Mouse (Mus musculus) yolk sac, embryonic 10.5 days (tissue): ENCODE results near the gene Nfatc2.
A peak's percentile ranks its signal among the peaks of the same experiment; 100 is the strongest.

Experiments used
- DNase-seq: peaks from one replicate; pipeline ENCODE4 v3.0.0-alpha.2; 2017; ENCODE audit warnings: low spot score

Gene Nfatc2

DNA sequence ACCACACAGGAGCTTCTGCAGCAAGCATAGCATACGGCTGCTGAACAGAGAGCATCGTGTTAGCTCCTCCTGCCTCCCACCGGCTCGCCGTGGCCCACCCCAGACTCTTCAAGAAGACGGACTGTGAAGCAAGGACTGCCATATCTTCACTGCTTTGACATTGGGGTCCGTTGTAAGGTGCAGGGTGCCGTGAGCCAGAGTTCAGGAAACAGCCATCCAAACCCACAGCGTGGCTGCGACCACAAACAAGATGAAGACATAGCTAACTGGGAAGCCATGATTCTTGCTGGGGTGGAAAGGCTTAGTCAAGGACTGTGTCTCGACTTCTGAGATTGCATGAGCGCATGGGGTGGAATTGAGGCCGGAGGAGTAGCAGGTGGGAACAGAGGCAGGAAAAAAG, 111.5 kb downstream of the Nfatc2 start:
- no peak for DNase-seq

GRCm38 (mm10) chr2:168488158-168488925, 113.1 kb downstream of the Nfatc2 start:
- DNase-seq: no peak

DNA sequence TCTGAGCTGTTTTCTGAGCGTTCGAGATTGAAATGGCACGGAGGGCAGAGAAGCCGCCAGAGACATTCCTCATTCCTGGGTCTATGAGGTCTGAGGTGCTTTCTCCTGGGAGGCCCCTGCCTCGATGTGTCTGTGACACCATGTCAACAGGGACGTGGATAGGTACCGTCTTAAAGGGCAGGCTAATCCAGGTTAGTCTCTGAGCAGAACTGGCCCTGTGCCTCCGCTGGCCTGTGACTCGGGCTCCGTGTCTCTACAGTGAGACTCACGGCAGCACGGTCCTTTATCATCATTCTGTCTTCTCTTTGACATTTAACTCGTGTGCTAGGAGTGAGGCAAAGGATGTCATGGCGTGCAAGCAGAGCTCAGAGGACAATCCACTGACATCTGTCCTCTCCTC, 120.3 kb downstream of the Nfatc2 start:
- no peak for DNase-seq

GRCm38 (mm10) chr2:168480692-168481091, 120.8 kb downstream of the Nfatc2 start:
- no peak for DNase-seq

DNA sequence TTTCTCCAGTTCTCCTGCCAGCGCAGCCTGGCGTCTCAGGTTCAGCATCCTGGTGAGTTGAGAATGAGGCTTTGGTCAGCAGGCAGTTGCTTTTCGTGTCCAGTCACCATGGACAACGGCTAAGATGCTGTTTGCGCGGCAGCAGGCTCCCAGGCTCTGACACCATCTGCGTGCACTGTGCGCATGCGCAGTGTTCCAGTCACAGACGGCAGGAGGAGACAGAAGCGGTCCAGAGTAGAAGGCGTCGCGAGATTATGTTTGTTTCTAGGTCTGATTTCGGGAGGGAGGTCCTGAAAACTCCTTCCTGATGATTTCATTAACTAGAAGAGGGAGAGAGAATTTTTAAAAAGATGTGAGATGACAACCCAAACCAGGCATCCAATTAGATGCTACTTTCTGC, 121.5 kb downstream of the Nfatc2 start:
- no peak for DNase-seq

DNA sequence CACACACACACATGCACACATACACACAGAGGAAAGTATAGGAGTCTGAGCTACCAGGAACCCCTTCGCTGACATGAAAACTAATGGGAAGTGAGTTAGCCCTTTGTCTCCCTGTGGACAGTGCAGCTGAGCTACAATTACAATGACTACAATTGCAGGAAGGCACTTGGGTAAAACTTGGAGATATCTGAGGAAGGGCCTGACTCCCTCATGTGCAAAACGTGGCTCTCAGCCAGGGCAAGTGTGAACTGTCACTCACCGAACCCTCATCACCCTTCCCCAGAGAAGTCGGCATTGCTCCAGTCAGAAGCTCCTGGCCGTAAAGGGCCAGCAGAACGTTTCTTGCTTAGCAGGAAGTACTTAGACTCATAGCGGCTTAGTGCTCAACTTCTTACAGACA, 123.0 kb downstream of the Nfatc2 start:
- no peak for DNase-seq

DNA sequence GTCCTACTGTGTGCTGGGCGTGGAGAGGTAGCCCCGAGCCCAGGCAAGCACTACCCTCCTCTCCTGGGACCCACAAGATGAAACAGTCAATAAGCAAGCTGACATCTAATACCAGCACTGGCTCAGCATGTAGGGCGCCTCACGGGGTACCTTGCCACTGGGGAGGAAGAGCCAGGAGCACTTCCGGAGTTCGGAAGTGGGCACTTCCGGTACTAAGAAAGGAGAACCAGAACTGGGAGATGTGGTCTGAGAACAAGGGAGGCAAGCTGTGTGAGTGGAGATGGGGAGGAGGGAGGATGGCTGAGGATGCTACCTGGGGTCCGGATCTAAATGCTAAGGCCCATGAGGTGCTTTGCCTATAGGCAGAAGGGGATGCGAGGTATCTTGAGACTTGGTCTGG, 128.0 kb downstream of the Nfatc2 start:
- no peak for DNase-seq

GRCm38 (mm10) chr2:168472899-168473298, 128.6 kb downstream of the Nfatc2 start:
- peak; percentile 28 for DNase-seq

GRCm38 (mm10) chr2:168469032-168469431, 132.4 kb downstream of the Nfatc2 start:
- peak; percentile 32 for DNase-seq

GRCm38 (mm10) chr2:168467166-168467565, 134.3 kb downstream of the Nfatc2 start:
- no peak for DNase-seq

GRCm38 (mm10) chr2:168466066-168466465, 135.4 kb downstream of the Nfatc2 start:
- DNase-seq: no peak

GRCm38 (mm10) chr2:168465646-168466045, 135.8 kb downstream of the Nfatc2 start:
- DNase-seq: no peak

GRCm38 (mm10) chr2:168461865-168462264, 139.6 kb downstream of the Nfatc2 start:
- no peak for DNase-seq

DNA sequence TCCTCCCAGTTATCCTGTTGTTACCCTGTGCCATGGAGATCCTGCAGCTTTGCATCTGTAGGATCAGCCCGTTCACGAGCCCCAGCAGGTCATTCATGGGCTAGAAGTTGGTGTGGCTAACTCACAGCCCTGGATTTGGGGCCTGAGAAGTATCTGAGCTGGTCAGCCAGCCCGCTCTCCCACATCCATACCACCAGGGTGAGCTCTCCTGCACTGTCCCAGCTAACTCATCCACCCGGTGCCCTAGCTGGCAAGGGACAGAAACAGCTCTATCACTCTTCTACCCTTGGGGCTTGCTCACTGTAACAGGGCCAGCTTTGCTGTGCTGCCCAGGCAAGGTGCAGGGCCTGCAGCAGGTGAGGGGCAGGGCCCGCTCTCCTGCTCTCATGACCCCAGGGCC, 141.8 kb downstream of the Nfatc2 start:
- no peak for DNase-seq

DNA sequence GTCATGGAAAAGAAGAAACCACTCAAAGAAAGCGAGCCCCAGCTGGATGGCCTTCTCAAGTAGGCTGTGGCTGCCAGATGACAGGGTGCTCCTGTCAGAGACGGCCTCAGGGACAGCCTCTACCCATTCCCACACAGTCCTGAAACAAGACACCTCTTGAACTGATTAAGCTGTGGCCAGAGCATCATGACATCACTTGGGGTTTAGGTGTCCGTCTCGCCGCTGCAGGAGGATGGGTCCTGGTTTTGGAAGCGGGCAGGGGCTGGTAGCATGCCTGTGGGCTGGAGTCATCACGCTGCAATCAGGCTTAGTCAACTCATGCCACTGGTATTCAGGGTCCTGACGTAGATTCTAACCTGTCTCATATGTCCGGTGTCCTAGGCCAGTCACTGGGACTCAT, 142.9 kb downstream of the Nfatc2 start:
- no peak for DNase-seq

GRCm38 (mm10) chr2:168451714-168452708, 149.4 kb downstream of the Nfatc2 start:
- DNase-seq: no peak

GRCm38 (mm10) chr2:168450977-168451376, 150.5 kb downstream of the Nfatc2 start:
- DNase-seq: peak; percentile 19

DNA sequence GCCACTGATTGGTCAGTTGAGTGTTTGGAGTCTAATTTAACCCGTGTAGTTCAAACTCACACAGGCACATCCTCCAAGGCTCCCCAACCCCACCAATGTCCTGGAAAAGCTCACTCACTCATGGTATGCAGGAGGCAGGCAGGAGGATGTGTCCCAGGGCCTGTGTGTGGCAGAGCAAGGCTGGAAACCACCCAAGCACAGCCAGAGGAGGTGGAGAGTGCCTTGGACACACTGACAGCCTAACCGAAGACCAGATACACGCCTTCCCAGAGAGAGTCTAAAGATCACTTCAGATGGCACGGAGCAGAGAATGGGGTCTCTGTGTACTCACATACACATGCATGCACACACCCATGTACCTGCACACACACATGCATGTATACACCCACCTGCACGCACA, 153.4 kb downstream of the Nfatc2 start:
- DNase-seq: no peak

GRCm38 (mm10) chr2:168447601-168448000, 153.9 kb downstream of the Nfatc2 start:
- DNase-seq: peak; percentile 42

- DNase-seq: peak; percentile 40
Observed at GRCm38 (mm10) chr2:168445211-168445810, 156.1 kb downstream of the Nfatc2 start.

GRCm38 (mm10) chr2:168444126-168444525, 157.3 kb downstream of the Nfatc2 start:
- no peak for DNase-seq

DNA sequence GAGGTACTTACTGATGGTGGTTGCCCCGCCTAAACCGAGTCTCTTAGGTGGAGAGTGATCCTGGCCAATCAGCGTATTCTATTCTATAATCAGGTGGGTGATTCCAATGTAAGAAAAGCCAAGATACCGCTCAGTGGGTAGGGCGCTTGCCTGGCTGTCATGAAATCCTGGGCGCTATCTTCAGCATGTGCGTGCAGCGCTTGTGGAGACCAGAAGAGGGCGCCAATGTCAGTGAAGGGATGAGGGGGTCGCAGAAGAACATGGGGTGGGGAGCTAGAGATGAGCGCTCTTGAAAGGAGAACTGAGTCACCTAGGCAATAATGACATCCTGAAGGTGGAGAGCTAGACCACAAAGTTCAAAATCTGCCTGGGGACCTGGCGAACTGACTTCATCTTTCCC, 160.0 kb downstream of the Nfatc2 start:
- no peak for DNase-seq

DNA sequence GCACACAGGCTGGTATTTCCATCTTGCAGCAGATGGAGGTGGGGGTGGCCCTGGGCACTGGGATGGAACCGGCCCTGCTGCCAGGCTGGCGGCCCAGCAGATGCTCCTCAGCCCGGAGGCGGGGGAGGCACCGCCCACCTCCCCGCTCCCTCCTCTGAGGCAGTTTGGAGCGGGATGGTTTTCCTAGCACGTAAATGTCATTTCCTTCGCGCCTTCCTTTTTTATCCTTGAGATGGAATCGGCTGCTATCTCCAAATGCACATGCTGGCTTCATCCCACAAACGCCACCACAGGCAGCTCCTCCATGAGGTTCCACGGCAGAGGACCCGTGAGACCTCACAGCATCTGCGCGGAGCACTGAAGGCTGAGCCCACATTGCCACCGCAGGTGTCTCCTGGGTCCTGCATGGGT, 160.5 kb downstream of the Nfatc2 start:
- no peak for DNase-seq
